Mouse (Mus musculus) CD8-positive naive resting alpha-beta T cell, adult 2 months (primary cell): ENCODE data around the gene Cdk10.
A peak's percentile ranks its signal among the peaks of the same experiment; 100 is the strongest.
"Not testable (repeated sequence)": the region's sequence is repeated elsewhere in the genome, so short reads cannot be mapped to it uniquely, and the experiment has no call there.

Source experiments
- DNase-seq, 2 experiments: peaks; one replicate each; pipeline ENCODE4 v3.0.0; 2022; ENCODE audit warnings: low read depth in 2 of 2, low spot score in 2 of 2

The Cdk10 gene

GRCm38 (mm10) chr8:123232553-123232952, 7.9 kb downstream of the Cdk10 start:
- DNase-seq: no peak

- no peak for DNase-seq
These were observed 8.7 kb downstream of the Cdk10 start for GRCm38 (mm10) chr8:123233300-123233699.

GRCm38 (mm10) chr8:123233760-123234159, 9.1 kb downstream of the Cdk10 start:
- no peak for DNase-seq

- DNase-seq: no peak
These were observed 10.4 kb downstream of the Cdk10 start for GRCm38 (mm10) chr8:123234918-123235519.

GRCm38 (mm10) chr8:123235520-123236497, 11.2 kb downstream of the Cdk10 start, which contains the start of gene Spata2l:
Gene Spata2l, minus strand, starts transcription at chr8:123236233.
- DNase-seq: peak; percentile 84 to 94

- DNase-seq: no peak
These were observed 14.8 kb downstream of the Cdk10 start for GRCm38 (mm10) chr8:123239398-123239797.

GRCm38 (mm10) chr8:123242107-123242923, 17.7 kb downstream of the Cdk10 start:
- DNase-seq: no peak

- no peak for DNase-seq
These were observed 18.4 kb downstream of the Cdk10 start for GRCm38 (mm10) chr8:123243053-123243452.

- no peak for DNase-seq
These were observed 19.7 kb downstream of the Cdk10 start for GRCm38 (mm10) chr8:123244382-123244781.

GRCm38 (mm10) chr8:123245543-123245942, 20.9 kb downstream of the Cdk10 start:
- no peak for DNase-seq

- no peak for DNase-seq
These were observed 23.1 kb downstream of the Cdk10 start for GRCm38 (mm10) chr8:123247748-123248147.

GRCm38 (mm10) chr8:123248596-123248995, 24.0 kb downstream of the Cdk10 start:
- DNase-seq: no peak

GRCm38 (mm10) chr8:123250940-123251339, 26.3 kb downstream of the Cdk10 start:
- no peak for DNase-seq

- no peak for DNase-seq
These were observed 28.3 kb downstream of the Cdk10 start for GRCm38 (mm10) chr8:123252925-123253324.

GRCm38 (mm10) chr8:123253451-123254098, 28.9 kb downstream of the Cdk10 start:
- no peak for DNase-seq

- peak; percentile 65 to 71 for DNase-seq
These were observed 29.6 kb downstream of the Cdk10 start, which contains the start of the genes Zfp276 and Vps9d1 for GRCm38 (mm10) chr8:123254099-123254885. Gene Zfp276, plus strand, starts transcription at chr8:123254195. Gene Vps9d1, minus strand, starts transcription at chr8:123254348.

- no peak for DNase-seq
These were observed 30.5 kb downstream of the Cdk10 start for GRCm38 (mm10) chr8:123255170-123255569.

- DNase-seq: no peak
These were observed 32.5 kb downstream of the Cdk10 start for GRCm38 (mm10) chr8:123257114-123257513.

- DNase-seq: not testable (repeated sequence)
These were observed 33.0 kb downstream of the Cdk10 start for GRCm38 (mm10) chr8:123257593-123257992.
